10 mouse cellular contexts compared by ENCODE assay signal in genomic region chr6:52577270-52577669, GRCm38 (mm10).
A peak's percentile ranks its signal among the peaks of the same experiment; 100 is the strongest.
DNase-seq lines count a peak whose midpoint lies in the region; ATAC-seq and TF ChIP-seq lines count a peak whose summit lies in the region.
"Had no signal": no experiment of that assay in that cellular context is flagged by ENCODE, and none has a peak within 500 bp of the region (broad histone marks: within the 10 kb centered on the region; RNA-seq: fewer than 3 reads in every experiment).

No protein-coding gene starts in this region.

- ATAC-seq in forebrain, postnatal 0 days = no peak
- ATAC-seq in forebrain, embryonic 15.5 days (replicated peaks) = no peak
- peak; percentile 41 for ATAC-seq in activated CD4-positive, CD25-positive, alpha-beta regulatory T cell, adult 4 months
- peak; percentile 63; the same call in 1 of the 2 replicates for ATAC-seq in megakaryocyte-erythroid progenitor cell, adult 5-6 weeks (replicated peaks; ENCODE audit: low FRiP score, low TSS enrichment, poor library complexity, severe bottlenecking)

- no peaks in the 10 kb centered on the region for H3K27me3 ChIP-seq in forebrain, postnatal 0 days (ENCODE audit: insufficient read depth, low read length)
- peaks cover 6% of the 10 kb centered on the region; the same call in 1 of the 2 replicates for H3K27me3 ChIP-seq in forebrain, embryonic 15.5 days
- H3K27me3 ChIP-seq: heart, embryonic 13.5 days had no signal

- WGBS in forebrain, postnatal 0 days = 20% methylated on average over 4 of the region's 4 CpGs
- 18% methylated on average over 4 of the region's 4 CpGs for WGBS in forebrain, embryonic 15.5 days

- no peak overlapping the region for H3K9ac ChIP-seq in forebrain, postnatal 0 days
- no peak overlapping the region for H3K9ac ChIP-seq in forebrain, embryonic 15.5 days (replicated peaks)
- H3K9ac ChIP-seq: heart, embryonic 13.5 days had no signal

- intact Hi-C loops in left cerebral cortex, postnatal 14 days (cut with DNase I) = loop anchor here (5.0 to 10.0 kb wide), 2 partner anchors 270 to 302 kb away; no protein-coding TSS in a partner anchor
- intact Hi-C loops in left cerebral cortex, postnatal 4 days (cut with DNase I) = loop anchor here (5.0 to 10.0 kb wide), 2 partner anchors 270 to 302 kb away; no protein-coding TSS in a partner anchor

- H3K36me3 ChIP-seq in forebrain, postnatal 0 days (ENCODE audit: insufficient read depth) = no peaks in the 10 kb centered on the region
- no peaks in the 10 kb centered on the region for H3K36me3 ChIP-seq in forebrain, embryonic 15.5 days

- peak; percentile 67 for TF ChIP-seq CTCF in forebrain, postnatal 0 days (IDR thresholded peaks at IDR 0.05; ENCODE audit: low read depth)

- no peaks in the 10 kb centered on the region for H3K4me1 ChIP-seq in forebrain, postnatal 0 days (ENCODE audit: insufficient read depth)
- no peaks in the 10 kb centered on the region for H3K4me1 ChIP-seq in forebrain, embryonic 15.5 days

- peak; percentile 71 for DNase-seq in forebrain, postnatal 0 days
- DNase-seq in left cerebral cortex, postnatal 14 days (ENCODE audit: low spot score in 2 of 2) = peak; percentile 34 to 35
- DNase-seq in left cerebral cortex, postnatal 4 days = no peak
- no peak for DNase-seq in adrenal gland, postnatal 4 days (ENCODE audit: low spot score in 2 of 2)
- DNase-seq in thymus, postnatal 36 days = no peak
- DNase-seq: right cerebral cortex, postnatal 4 days had no signal

- no peak overlapping the region for H3K4me3 ChIP-seq in forebrain, postnatal 0 days (ENCODE audit: low read depth, low read length)
- no peak overlapping the region for H3K4me3 ChIP-seq in forebrain, embryonic 15.5 days
- H3K4me3 ChIP-seq: heart, embryonic 13.5 days had no signal

- no peak overlapping the region for H3K4me2 ChIP-seq in forebrain, postnatal 0 days (ENCODE audit: low read depth)
- no peak overlapping the region for H3K4me2 ChIP-seq in forebrain, embryonic 15.5 days (replicated peaks)
- H3K4me2 ChIP-seq: heart, embryonic 13.5 days had no signal

- H3K9me3 ChIP-seq in forebrain, postnatal 0 days (ENCODE audit: low read length) = no peaks in the 10 kb centered on the region
- no peaks in the 10 kb centered on the region for H3K9me3 ChIP-seq in forebrain, embryonic 15.5 days
- H3K9me3 ChIP-seq: heart, embryonic 13.5 days had no signal

- H3K27ac ChIP-seq in forebrain, postnatal 0 days (ENCODE audit: low read depth, low read length) = no peak overlapping the region
- no peak overlapping the region for H3K27ac ChIP-seq in forebrain, embryonic 15.5 days (replicated peaks)
- H3K27ac ChIP-seq: heart, embryonic 13.5 days had no signal

Comparison
In these comparisons a context has a peak if more than half of its experiments do, and no peak if none do; other contexts are left out.
1. DNase-seq: peak in forebrain, postnatal 0 days (single experiment) and left cerebral cortex, postnatal 14 days (2 of 2); none in left cerebral cortex, postnatal 4 days (single experiment), adrenal gland, postnatal 4 days (0 of 2) and thymus, postnatal 36 days (0 of 2).
2. ATAC-seq: peak in activated CD4-positive, CD25-positive, alpha-beta regulatory T cell, adult 4 months (single experiment) and megakaryocyte-erythroid progenitor cell, adult 5-6 weeks (single experiment); none in forebrain, postnatal 0 days (single experiment) and forebrain, embryonic 15.5 days (single experiment).